ENCODE assay signal across 9 mouse cellular contexts in genomic region chr7:54734039-54734438, GRCm38 (mm10).
A peak's percentile ranks its signal among the peaks of the same experiment; 100 is the strongest.
DNase-seq lines count a peak whose midpoint lies in the region; ATAC-seq lines count a peak whose summit lies in the region.
"Had no signal": no experiment of that assay in that cellular context is flagged by ENCODE, and none has a peak within 500 bp of the region (broad histone marks: within the 10 kb centered on the region; RNA-seq: fewer than 3 reads in every experiment).

No protein-coding gene starts in this region.

- H3K36me3 ChIP-seq in forebrain, embryonic 13.5 days (ENCODE audit: poor library complexity, severe bottlenecking) = no peaks in the 10 kb centered on the region

- H3K4me1 ChIP-seq in forebrain, embryonic 13.5 days = no peaks in the 10 kb centered on the region

- H3K27me3 ChIP-seq in forebrain, embryonic 13.5 days = no peaks in the 10 kb centered on the region

- no peak overlapping the region for H3K4me3 ChIP-seq in forebrain, embryonic 13.5 days

- no peak overlapping the region for H3K4me2 ChIP-seq in forebrain, embryonic 13.5 days

- DNase-seq in gastrocnemius, postnatal 14 days = peak; percentile 4
- no peak for DNase-seq in gastrocnemius, adult 18-20 months (ENCODE audit: low spot score)
- DNase-seq in 416B (ENCODE audit: low read depth) = peak; percentile 24
- peak; percentile 39 for DNase-seq in brain, embryonic 18.5 days (ENCODE audit: low read depth, low spot score)
- DNase-seq in layer of hippocampus, postnatal 36 days = peak; percentile 27 to 53
- peak; percentile 12 for DNase-seq in ovary, postnatal 36 days (ENCODE audit: low spot score)
- no peak for DNase-seq in natural killer cell, adult 2 months (ENCODE audit: low spot score in 2 of 2)

- peak; percentile 65 for ATAC-seq in forebrain, embryonic 13.5 days

- no peak overlapping the region for H3K27ac ChIP-seq in forebrain, embryonic 13.5 days
- H3K27ac ChIP-seq: macrophage had no signal

- whole genome bisulfite sequencing in forebrain, embryonic 13.5 days = 40% methylated on average over 7 of the region's 7 CpGs

- no peak overlapping the region for H3K9ac ChIP-seq in forebrain, embryonic 13.5 days

- intact Hi-C loops in gastrocnemius, postnatal 14 days (cut with DNase I; ENCODE audit: low total_unique reads) = no loop called here

- no peaks in the 10 kb centered on the region for H3K9me3 ChIP-seq in forebrain, embryonic 13.5 days (replicated peaks)

Comparison
In these comparisons a context has a peak if more than half of its experiments do, and no peak if none do; other contexts are left out.
1. DNase-seq: peak in gastrocnemius, postnatal 14 days (single experiment), 416B (single experiment), brain, embryonic 18.5 days (single experiment), layer of hippocampus, postnatal 36 days (2 of 2) and ovary, postnatal 36 days (single experiment); none in gastrocnemius, adult 18-20 months (single experiment) and natural killer cell, adult 2 months (0 of 2).